Comparison of ENCODE assay signal across 15 mouse cellular contexts in the genomic region with DNA sequence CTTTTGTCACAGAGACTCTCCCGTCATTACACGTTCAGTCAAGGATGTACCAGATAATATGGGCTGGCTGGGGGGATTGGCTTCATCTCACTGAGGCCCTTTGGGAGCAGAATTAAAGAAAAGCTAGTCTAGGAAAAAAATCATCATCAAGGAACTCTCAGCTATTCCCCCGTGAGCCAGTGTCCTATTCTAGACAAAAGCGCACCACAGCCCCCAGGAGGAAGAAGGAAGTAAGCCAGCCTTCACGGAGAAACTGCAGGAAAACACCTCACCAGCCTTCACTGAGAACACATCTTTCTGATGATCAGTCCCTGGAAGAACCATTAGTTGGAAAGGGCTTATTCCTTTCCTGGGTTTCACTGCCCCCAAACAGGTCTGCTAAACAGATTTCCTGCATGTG.
DNase-seq lines count a peak whose midpoint lies in the region; ATAC-seq and TF ChIP-seq lines count a peak whose summit lies in the region.
"Had no signal": no experiment of that assay in that cellular context is flagged by ENCODE, and none has a peak within 500 bp of the region (broad histone marks: within the 10 kb centered on the region; RNA-seq: fewer than 3 reads in every experiment).

No protein-coding gene starts in this region.

- peak; percentile 49 for TF ChIP-seq CTCF in lung, postnatal 0 days (IDR thresholded peaks at IDR 0.05)
- no peak for TF ChIP-seq CTCF in lung, adult 2 months (IDR thresholded peaks at IDR 0.05; ENCODE audit: insufficient read depth, low read length)

- TF ChIP-seq POLR2A in lung, adult 2 months (IDR thresholded peaks at IDR 0.05; ENCODE audit: borderline replicate concordance, extremely low read depth, low read depth, low read length) = no peak

- no peak for TF ChIP-seq EP300 in lung, postnatal 0 days (IDR thresholded peaks at IDR 0.05)

- no peaks in the 10 kb centered on the region for H3K27me3 ChIP-seq in hindbrain, embryonic 16.5 days (replicated peaks; ENCODE audit: control insufficient read depth, insufficient read depth, low read length)
- H3K27me3 ChIP-seq in hindbrain, embryonic 12.5 days = no peaks in the 10 kb centered on the region
- H3K27me3 ChIP-seq in lung, postnatal 0 days (replicated peaks; ENCODE audit: insufficient read depth, low read length) = no peaks in the 10 kb centered on the region
- H3K27me3 ChIP-seq in limb, embryonic 10.5 days (ENCODE audit: low read depth, poor library complexity, severe bottlenecking) = no peaks in the 10 kb centered on the region
- H3K27me3 ChIP-seq: heart, embryonic 15.5 days; liver, embryonic 13.5 days had no signal

- ATAC-seq in hindbrain, embryonic 16.5 days = 0 out of 2 replicates have a peak, but pooled peaks have one; percentile 40
- no peak for ATAC-seq in hindbrain, embryonic 12.5 days (ENCODE audit: low FRiP score)
- ATAC-seq in lung, postnatal 0 days = no peak
- ATAC-seq: forebrain, embryonic 14.5 days had no signal

- peak; percentile 42 for DNase-seq in embryo, embryonic 11 days
- no peak for DNase-seq in embryo, embryonic 10 days (ENCODE audit: low spot score)
- DNase-seq in lung, postnatal 0 days (ENCODE audit: low spot score) = peak; percentile 20
- DNase-seq in lung, adult 2 months = no peak
- no peak for DNase-seq in limb, embryonic 10.5 days (ENCODE audit: low spot score)
- no peak for DNase-seq in c-Kit-positive CD71-positive TER-119-positive erythroid progenitor cells, embryonic 14.5 days (ENCODE audit: low spot score)
- DNase-seq: cerebellum, adult 8-10 months; layer of hippocampus, adult 9-11 months; liver, embryonic 13.5 days; thymus, postnatal 14 days had no signal

- whole genome bisulfite sequencing in hindbrain, embryonic 16.5 days = 43% methylated on average over 5 of the region's 5 CpGs
- 62% methylated on average over 5 of the region's 5 CpGs for WGBS in hindbrain, embryonic 12.5 days
- WGBS in lung, postnatal 0 days = 52% methylated on average over 5 of the region's 5 CpGs
- WGBS in lung, adult 2 months = 55% methylated on average over 5 of the region's 5 CpGs
- 71% methylated on average over 5 of the region's 5 CpGs for WGBS in limb, embryonic 10.5 days

- no peak overlapping the region for H3K27ac ChIP-seq in hindbrain, embryonic 16.5 days (ENCODE audit: low read depth, low read length)
- no peak overlapping the region for H3K27ac ChIP-seq in hindbrain, embryonic 12.5 days
- no peak overlapping the region for H3K27ac ChIP-seq in lung, postnatal 0 days (ENCODE audit: low read length)
- peak overlapping the region; percentile 57 for H3K27ac ChIP-seq in limb, embryonic 10.5 days
- H3K27ac ChIP-seq: heart, embryonic 15.5 days; liver, embryonic 13.5 days had no signal

- H3K36me3 ChIP-seq in hindbrain, embryonic 16.5 days (ENCODE audit: control insufficient read depth, insufficient read depth, low read length) = no peaks in the 10 kb centered on the region
- H3K36me3 ChIP-seq in hindbrain, embryonic 12.5 days = no peaks in the 10 kb centered on the region
- no peaks in the 10 kb centered on the region for H3K36me3 ChIP-seq in lung, postnatal 0 days (ENCODE audit: insufficient read depth, low read length)
- no peaks in the 10 kb centered on the region for H3K36me3 ChIP-seq in limb, embryonic 10.5 days
- H3K36me3 ChIP-seq: heart, embryonic 15.5 days; liver, embryonic 13.5 days had no signal

- no peak overlapping the region for H3K4me3 ChIP-seq in hindbrain, embryonic 16.5 days (ENCODE audit: low read length)
- no peak overlapping the region for H3K4me3 ChIP-seq in hindbrain, embryonic 12.5 days
- no peak overlapping the region for H3K4me3 ChIP-seq in lung, postnatal 0 days (ENCODE audit: low read depth, low read length)
- H3K4me3 ChIP-seq in lung, adult 2 months (replicated peaks; ENCODE audit: extremely low read depth, low read depth, low read length) = no peak overlapping the region
- no peak overlapping the region for H3K4me3 ChIP-seq in limb, embryonic 10.5 days
- H3K4me3 ChIP-seq: heart, embryonic 15.5 days; liver, embryonic 13.5 days; myocyte had no signal

- H3K4me1 ChIP-seq in hindbrain, embryonic 16.5 days (ENCODE audit: control insufficient read depth, insufficient read depth, low read depth, low read length) = no peaks in the 10 kb centered on the region
- no peaks in the 10 kb centered on the region for H3K4me1 ChIP-seq in hindbrain, embryonic 12.5 days
- H3K4me1 ChIP-seq in lung, postnatal 0 days (ENCODE audit: insufficient read depth, low read depth, low read length) = no peaks in the 10 kb centered on the region
- H3K4me1 ChIP-seq in lung, adult 2 months (ENCODE audit: control insufficient read depth, insufficient read depth, low read length) = no peaks in the 10 kb centered on the region
- H3K4me1 ChIP-seq in limb, embryonic 10.5 days = peaks cover 42% of the 10 kb centered on the region
- H3K4me1 ChIP-seq: heart, embryonic 15.5 days; liver, embryonic 13.5 days had no signal

- no peaks in the 10 kb centered on the region for H3K9me3 ChIP-seq in hindbrain, embryonic 16.5 days (ENCODE audit: control insufficient read depth, low read length)
- no peaks in the 10 kb centered on the region for H3K9me3 ChIP-seq in hindbrain, embryonic 12.5 days (replicated peaks)
- no peaks in the 10 kb centered on the region for H3K9me3 ChIP-seq in lung, postnatal 0 days (ENCODE audit: low read length)
- no peaks in the 10 kb centered on the region for H3K9me3 ChIP-seq in limb, embryonic 10.5 days (replicated peaks)
- H3K9me3 ChIP-seq: heart, embryonic 15.5 days; liver, embryonic 13.5 days had no signal

- H3K4me2 ChIP-seq in hindbrain, embryonic 16.5 days (ENCODE audit: low read length) = no peak overlapping the region
- H3K4me2 ChIP-seq in hindbrain, embryonic 12.5 days (replicated peaks) = no peak overlapping the region
- no peak overlapping the region for H3K4me2 ChIP-seq in lung, postnatal 0 days (replicated peaks; ENCODE audit: low read depth, low read length)
- H3K4me2 ChIP-seq: heart, embryonic 15.5 days; liver, embryonic 13.5 days had no signal

- H3K9ac ChIP-seq in hindbrain, embryonic 16.5 days (ENCODE audit: low read depth, low read length) = no peak overlapping the region
- no peak overlapping the region for H3K9ac ChIP-seq in hindbrain, embryonic 12.5 days
- H3K9ac ChIP-seq in lung, postnatal 0 days (replicated peaks; ENCODE audit: low read depth) = no peak overlapping the region
- H3K9ac ChIP-seq: heart, embryonic 15.5 days; liver, embryonic 13.5 days had no signal

Comparison
In these comparisons a context has a peak if more than half of its experiments do, and no peak if none do; other contexts are left out.
1. DNase-seq: peak in embryo, embryonic 11 days (single experiment) and lung, postnatal 0 days (single experiment); none in embryo, embryonic 10 days (single experiment), lung, adult 2 months (single experiment), limb, embryonic 10.5 days (single experiment) and c-Kit-positive CD71-positive TER-119-positive erythroid progenitor cells, embryonic 14.5 days (single experiment).